Mouse (Mus musculus): ENCODE results near the gene Fscn1.

DNA sequence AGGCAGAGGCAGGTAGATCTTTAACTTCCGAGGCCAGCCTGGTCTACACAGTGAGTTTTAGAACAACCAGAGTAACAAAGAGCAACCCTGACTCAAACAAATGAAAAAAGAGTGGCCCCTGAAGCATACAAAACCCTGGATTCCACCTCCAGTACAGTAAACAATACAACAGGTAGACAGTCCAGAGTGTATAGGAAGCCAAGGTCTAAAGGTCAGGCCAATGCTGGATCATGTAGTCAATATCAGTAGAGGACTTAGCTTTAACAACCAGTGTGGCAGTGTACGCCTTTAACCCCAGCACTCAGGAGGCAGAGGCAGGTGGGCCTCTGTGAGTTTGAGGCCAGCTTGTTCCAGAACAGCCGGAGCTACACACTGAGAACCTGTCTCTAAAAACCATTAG lies 47.8 kb upstream of the Fscn1 start:
- TF ChIP-seq FLI1 (IDR thresholded peaks at IDR 0.05; ENCODE audit: low read length) (no peak), GATA1 (IDR thresholded peaks at IDR 0.05; ENCODE audit: borderline replicate concordance, low read length) (no peak)

All from megakaryocyte, embryonic 14.5 days (primary cell).